Mouse (Mus musculus) E14TG2a.4 (cell line): ENCODE measurements at regions not wholly inside any gene's neighbourhood (a gene's known extent, or its start where the extent isn't known, plus 50 kb on each side); places are given as distances from the start of the nearest gene placed in this dataset.

Experiments
- CTCF ChIP-seq: conservative IDR thresholded peaks from 2 replicates; pipeline ENCODE4 v1.5.1; 2014; ENCODE audit warnings: low read length
- NANOG ChIP-seq: IDR thresholded peaks from 2 replicates; pipeline ENCODE4 v1.6.1; 2014; ENCODE audit warnings: borderline replicate concordance, low read length, mixed read lengths
- POU5F1 ChIP-seq: IDR thresholded peaks from 2 replicates; pipeline ENCODE4 v1.6.1; 2014; ENCODE audit warnings: low read length, borderline replicate concordance

DNA sequence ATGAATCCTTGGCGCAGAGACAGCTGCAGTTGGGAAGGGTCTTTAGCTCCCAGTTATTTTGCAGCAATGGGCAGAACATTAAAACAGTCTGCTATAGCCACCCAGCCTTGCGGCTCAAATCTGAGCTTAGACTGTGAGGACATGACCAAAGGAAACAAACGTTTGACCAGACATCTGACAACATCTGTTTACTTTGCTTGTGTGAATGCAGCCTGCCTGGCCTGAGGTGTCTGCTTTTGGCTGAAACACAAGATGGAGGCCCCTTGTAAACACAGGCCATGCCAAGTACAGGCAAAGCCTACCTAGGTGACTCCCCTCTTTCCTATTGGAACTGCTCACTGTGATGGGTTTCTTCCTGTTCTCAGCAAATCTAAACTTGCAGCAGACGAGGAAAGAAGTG lies 544.7 kb downstream of the Ccdc171 start:
- no peak for TF ChIP-seq CTCF
- TF ChIP-seq POU5F1 = no peak
- TF ChIP-seq NANOG = no peak
